Mouse (Mus musculus) cerebellum, adult 9-10 months (tissue): ENCODE measurements around the gene Foxk1.

ENCODE experiments used
- DNase-seq: peaks from one replicate; pipeline ENCODE4 v3.0.0; 2022

Gene Foxk1

GRCm38 (mm10) chr5:142400981-142401640, at the start of gene Foxk1:
TSS of gene Foxk1 (plus strand) at chr5:142401497.
- DNase-seq, result peak; percentile 92

- no peak for DNase-seq
These were observed 48.9 kb upstream of the Foxk1 start for GRCm38 (mm10) chr5:142352336-142352892.

GRCm38 (mm10) chr5:142355144-142355543, 46.2 kb upstream of the Foxk1 start:
- DNase-seq, result no peak

- DNase-seq, result no peak
These were observed 40.1 kb upstream of the Foxk1 start for GRCm38 (mm10) chr5:142361166-142361565.

- DNase-seq, result peak; percentile 40
These were observed 38.4 kb upstream of the Foxk1 start for GRCm38 (mm10) chr5:142362894-142363293.

- no peak for DNase-seq
These were observed 37.2 kb upstream of the Foxk1 start for GRCm38 (mm10) chr5:142364095-142364494.

- DNase-seq, result peak; percentile 99
These were observed 33.9 kb upstream of the Foxk1 start for GRCm38 (mm10) chr5:142367085-142368081.

GRCm38 (mm10) chr5:142368122-142368521, 33.2 kb upstream of the Foxk1 start:
- no peak for DNase-seq

- DNase-seq, result no peak
These were observed 30.7 kb upstream of the Foxk1 start for GRCm38 (mm10) chr5:142370406-142371171.

- no peak for DNase-seq
These were observed 29.8 kb upstream of the Foxk1 start for GRCm38 (mm10) chr5:142371172-142372155.

- no peak for DNase-seq
These were observed 29.1 kb upstream of the Foxk1 start for GRCm38 (mm10) chr5:142372207-142372606.

- no peak for DNase-seq
These were observed 27.0 kb upstream of the Foxk1 start for GRCm38 (mm10) chr5:142374343-142374742.

GRCm38 (mm10) chr5:142375641-142376040, 25.7 kb upstream of the Foxk1 start:
- no peak for DNase-seq

GRCm38 (mm10) chr5:142376071-142376470, 25.2 kb upstream of the Foxk1 start:
- no peak for DNase-seq

GRCm38 (mm10) chr5:142378068-142378467, 23.2 kb upstream of the Foxk1 start:
- no peak for DNase-seq

GRCm38 (mm10) chr5:142380491-142380890, 20.8 kb upstream of the Foxk1 start:
- no peak for DNase-seq

- no peak for DNase-seq
These were observed 16.2 kb upstream of the Foxk1 start for GRCm38 (mm10) chr5:142384911-142385660.

- no peak for DNase-seq
These were observed 15.0 kb upstream of the Foxk1 start for GRCm38 (mm10) chr5:142386329-142386728.

- DNase-seq, result no peak
These were observed 14.3 kb upstream of the Foxk1 start for GRCm38 (mm10) chr5:142386784-142387680.

GRCm38 (mm10) chr5:142387716-142388115, 13.6 kb upstream of the Foxk1 start:
- DNase-seq, result no peak
